Mouse (Mus musculus) limb, embryonic 14.5 days (tissue): ENCODE measurements around the gene Isoc2a. TPM values are rescaled to one million over a fixed set of nuclear protein-coding genes. Genes with fewer than 3 reads are reported as not detected.

Experiments used
- ATAC-seq: fragments of 200-750 bp; cut with Nextera tagmentation; 2 replicates; pipeline ENCODE4 v1.8.0; 2017; ENCODE audit warnings: low read depth, moderate number of reproducible peaks, moderate TSS enrichment; ENCODE audit not compliant: low FRiP score
- DNase-seq: peaks from one replicate; pipeline ENCODE4 v3.0.0-alpha.2; 2015; ENCODE audit warnings: low spot score
- H3K27ac ChIP-seq: fragments of 300-500 bp; sonication (generic); replicated peaks from 2 replicates; pipeline ENCODE4 v1.5.1; 2014; ENCODE audit warnings: low read depth, mild to moderate bottlenecking, low read length, moderate library complexity, mixed read lengths
- H3K27me3 ChIP-seq: fragments of 300-500 bp; sonication (generic); 2 replicates; pipeline ENCODE4 v1.6.1; 2014; ENCODE audit warnings: low read length, mixed read lengths; ENCODE audit not compliant: control insufficient read depth, insufficient read depth
- H3K36me3 ChIP-seq: fragments of 300-500 bp; sonication (generic); 2 replicates; pipeline ENCODE4 v1.6.1; 2014; ENCODE audit warnings: mild to moderate bottlenecking, low read length, moderate library complexity, mixed read lengths; ENCODE audit not compliant: control insufficient read depth, insufficient read depth
- H3K4me1 ChIP-seq: fragments of 300-500 bp; sonication (generic); 2 replicates; pipeline ENCODE4 v1.6.1; 2014; ENCODE audit warnings: antibody characterized with exemption, low read length, mixed read lengths; ENCODE audit not compliant: control insufficient read depth, insufficient read depth
- H3K4me2 ChIP-seq: fragments of 300-500 bp; sonication (generic); replicated peaks from 2 replicates; pipeline ENCODE4 v1.6.1; 2014; ENCODE audit warnings: low read depth, mild to moderate bottlenecking, low read length, moderate library complexity; ENCODE audit not compliant: severe bottlenecking
- H3K4me3 ChIP-seq: fragments of 300-500 bp; sonication (generic); replicated peaks from 2 replicates; pipeline ENCODE4 v1.5.1; 2014; ENCODE audit warnings: low read length
- H3K9ac ChIP-seq: fragments of 300-500 bp; sonication (generic); 2 replicates; pipeline ENCODE4 v1.6.1; 2014; ENCODE audit warnings: mild to moderate bottlenecking, low read depth, low read length, moderate library complexity; ENCODE audit not compliant: severe bottlenecking
- H3K9me3 ChIP-seq: fragments of 300-500 bp; sonication (generic); 2 replicates; pipeline ENCODE4 v1.6.1; 2016; ENCODE audit warnings: low read length; ENCODE audit not compliant: control insufficient read depth
- POLR2A ChIP-seq: fragments of 200-500 bp; IDR thresholded peaks from 2 replicates; pipeline ENCODE4 v1.8.0; 2012; ENCODE audit warnings: inconsistent platforms, mild to moderate bottlenecking, moderate library complexity, borderline replicate concordance; ENCODE audit not compliant: insufficient read depth, insufficient read length; ENCODE audit errors: extremely low read depth
- WGBS: fragments of 180-500 bp; shearing (Covaris S2); extraction: QIAGEN DNeasy Blood & Tissue Kit; methylation state at CpG from one replicate; pipeline ENCODE4 v1.1.7; 2014; 5-methylcytosine and 5-hydroxymethylcytosine counted together
- polyA plus RNA-seq, 2 experiments: library from polyadenylated mRNA; depleted of rRNA in 1 of 2; stranded (reverse) in 1 of 2; unstranded in 1 of 2; fragments of >200 nt; fragmentation: Nextera tagmentation in 1 of 2; extraction: Ambion mirVana in 1 of 2; gene quantifications; 2 replicates each; pipeline versions ENCODE4 v1.2.1 to v1.2.3; 2012 to 2014

The Isoc2a gene
- polyA plus RNA-seq, 2 experiments = 1.1 to 13.6 TPM

DNA sequence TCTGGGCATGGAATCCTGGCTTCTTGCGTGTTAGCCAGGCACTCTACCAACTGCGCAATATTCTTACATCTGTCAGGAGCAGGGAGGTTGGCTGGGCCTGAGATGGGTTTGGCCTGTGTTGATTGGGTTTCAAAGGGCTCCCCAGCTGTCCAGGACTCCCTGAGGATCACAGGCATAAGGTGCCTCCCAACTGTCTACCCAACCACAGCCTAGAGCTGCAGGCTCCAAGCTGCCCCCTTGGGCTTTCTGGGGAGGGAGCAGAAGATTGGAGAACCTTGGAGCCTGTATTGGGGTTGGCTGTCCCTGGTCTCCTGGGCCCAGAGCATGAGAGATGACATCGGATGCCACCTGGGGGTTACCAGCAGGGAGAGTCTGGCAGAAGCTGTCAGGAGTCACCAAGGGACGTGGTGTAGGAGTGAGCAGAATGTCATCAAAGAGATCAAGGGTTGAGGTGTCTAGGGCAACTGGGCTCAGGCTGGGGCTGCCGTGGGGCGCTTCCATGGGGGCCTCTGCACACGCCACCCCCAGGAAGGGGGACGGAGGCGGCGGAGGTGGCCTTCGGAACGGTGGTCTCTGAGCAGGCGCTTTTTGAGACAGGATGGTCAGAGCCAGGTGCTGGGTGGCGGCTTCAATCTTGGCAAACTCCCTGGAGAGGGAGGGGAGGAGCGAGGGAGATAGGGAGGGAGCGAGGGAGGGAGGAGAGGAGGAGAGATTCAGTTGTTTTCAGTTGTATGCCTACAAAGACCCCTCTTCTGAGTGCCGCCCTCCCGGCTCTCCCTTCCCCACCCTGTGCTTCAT is 22.1 kb downstream of the Isoc2a start:
- H3K4me1 ChIP-seq = no peaks in the 10 kb centered on the region
- WGBS = 17% methylated on average over 16 of the region's 18 CpGs
- no peak for DNase-seq
- TF ChIP-seq POLR2A = no peak
- H3K27me3 ChIP-seq = peaks cover 6% of the 10 kb centered on the region; the same call in 1 of the 2 replicates
- peak overlapping the region; percentile 39 for H3K4me2 ChIP-seq
- peak overlapping the region; percentile 40 for H3K9ac ChIP-seq
- H3K27ac ChIP-seq = no peak overlapping the region
- H3K36me3 ChIP-seq = no peaks in the 10 kb centered on the region
- peak overlapping the region; percentile 27 for H3K4me3 ChIP-seq
- no peaks in the 10 kb centered on the region for H3K9me3 ChIP-seq
- ATAC-seq = peak; percentile 24

DNA sequence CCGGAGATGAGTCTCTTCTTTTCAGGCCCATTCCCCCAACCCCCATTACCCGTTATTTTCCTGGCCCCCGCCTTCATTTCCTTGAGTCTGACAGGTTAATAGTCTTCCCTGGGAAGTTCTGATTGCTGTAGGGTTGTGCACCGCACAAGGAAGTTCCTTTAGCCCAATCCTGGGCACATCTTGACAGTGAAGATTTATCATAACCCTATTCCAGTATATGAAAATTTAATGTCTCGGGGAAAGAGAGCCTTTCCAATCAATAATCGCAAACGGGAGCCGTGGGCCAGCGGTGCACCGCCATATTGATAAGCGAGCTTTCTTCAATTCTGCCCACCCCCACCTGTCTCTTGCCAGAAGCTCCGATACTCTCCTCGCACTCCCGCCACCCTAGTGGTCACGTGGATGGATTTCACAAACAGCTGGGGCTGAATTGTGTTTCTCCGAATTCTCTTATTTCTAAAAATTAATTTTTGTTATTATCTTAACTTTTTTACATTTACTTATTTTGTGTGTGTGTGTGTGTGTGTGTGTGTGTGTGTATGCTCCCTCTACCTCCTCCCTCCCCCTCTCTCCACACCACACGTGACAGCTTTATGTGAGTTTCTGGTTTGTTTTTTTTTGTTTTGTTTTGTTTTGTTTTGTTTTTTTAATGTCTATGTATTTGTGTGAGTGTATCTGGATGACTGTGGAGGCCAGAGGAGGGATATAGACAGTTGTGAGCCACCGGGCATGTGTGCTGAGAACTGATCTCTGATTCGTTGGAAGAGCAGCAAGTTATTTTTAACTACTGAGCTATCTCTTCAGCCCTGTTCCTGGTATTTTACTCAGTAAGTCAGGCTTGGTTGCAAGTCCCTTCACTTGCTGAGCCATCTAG is 22.9 kb downstream of the Isoc2a start:
- ATAC-seq (peak; percentile 58; the same call in 1 of the 2 replicates), DNase-seq (no peak)
- Histone ChIP-seq H3K9me3 (no peaks in the 10 kb centered on the region), H3K4me2 (peak overlapping the region; percentile 39), H3K27me3 (peaks cover 6% of the 10 kb centered on the region; the same call in 1 of the 2 replicates), H3K27ac (no peak overlapping the region), H3K4me3 (peak overlapping the region; percentile 27), H3K4me1 (no peaks in the 10 kb centered on the region), H3K36me3 (no peaks in the 10 kb centered on the region), H3K9ac (peak overlapping the region; percentile 40; the same call in 1 of the 2 replicates)
- no peak for TF ChIP-seq POLR2A
- 7% methylated on average over 19 of the region's 19 CpGs for WGBS

DNA sequence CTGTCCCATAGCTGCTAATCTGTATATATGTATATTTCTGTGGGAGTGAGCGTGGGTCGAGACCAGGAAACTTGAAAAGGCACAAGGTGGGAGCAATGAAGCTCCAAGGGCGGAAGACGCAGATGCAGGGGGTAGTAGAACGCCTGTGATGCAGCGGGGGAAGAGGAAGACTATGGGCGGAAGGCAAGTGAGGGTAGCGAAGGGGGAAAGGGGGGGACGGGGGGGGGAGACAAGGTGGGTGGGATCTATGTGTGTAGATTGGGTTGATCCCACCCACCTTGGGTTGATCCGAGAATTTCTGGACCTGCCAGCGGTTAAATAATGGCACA is 23.5 kb downstream of the Isoc2a start:
- 36% methylated on average over 11 of the region's 11 CpGs for WGBS
- ATAC-seq = no peak
- no peak overlapping the region for H3K9ac ChIP-seq
- 0 out of 2 replicates have a peak overlapping the region, but pooled peaks have one; percentile 27 for H3K4me3 ChIP-seq
- no peak for TF ChIP-seq POLR2A
- H3K36me3 ChIP-seq = no peaks in the 10 kb centered on the region
- peaks cover 6% of the 10 kb centered on the region; the same call in 1 of the 2 replicates for H3K27me3 ChIP-seq
- H3K4me2 ChIP-seq = peak overlapping the region; percentile 39; the same call in 1 of the 2 replicates
- no peaks in the 10 kb centered on the region for H3K4me1 ChIP-seq
- H3K9me3 ChIP-seq = no peaks in the 10 kb centered on the region
- DNase-seq = no peak
- H3K27ac ChIP-seq = no peak overlapping the region

DNA sequence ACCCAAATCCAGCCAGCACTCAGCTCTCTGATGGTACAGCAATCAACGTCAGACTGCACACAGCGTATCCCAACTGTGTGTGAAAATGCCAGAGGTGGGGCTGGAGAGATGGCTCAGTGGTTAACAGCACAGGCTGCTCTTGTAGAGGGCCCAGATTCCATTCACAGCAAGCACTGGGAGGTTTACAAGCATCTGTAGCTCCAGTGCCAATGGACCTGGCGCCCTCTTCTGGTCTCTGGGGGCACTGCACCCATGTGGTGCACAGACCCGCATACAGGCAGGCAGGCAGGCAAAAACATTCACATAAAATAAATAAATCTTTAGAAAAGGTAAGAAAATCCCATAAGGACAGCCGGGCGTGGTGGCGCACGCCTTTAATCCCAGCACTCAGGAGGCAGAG is 24.2 kb downstream of the Isoc2a start:
- Histone ChIP-seq H3K36me3 (no peaks in the 10 kb centered on the region), H3K27ac (no peak overlapping the region), H3K4me2 (no peak overlapping the region), H3K9ac (no peak overlapping the region), H3K9me3 (no peaks in the 10 kb centered on the region), H3K4me3 (no peak overlapping the region), H3K27me3 (peaks cover 6% of the 10 kb centered on the region; the same call in 1 of the 2 replicates), H3K4me1 (no peaks in the 10 kb centered on the region)
- TF ChIP-seq POLR2A = no peak
- ATAC-seq (no peak), DNase-seq (no peak)
- 48% methylated on average over 8 of the region's 8 CpGs for WGBS

DNA sequence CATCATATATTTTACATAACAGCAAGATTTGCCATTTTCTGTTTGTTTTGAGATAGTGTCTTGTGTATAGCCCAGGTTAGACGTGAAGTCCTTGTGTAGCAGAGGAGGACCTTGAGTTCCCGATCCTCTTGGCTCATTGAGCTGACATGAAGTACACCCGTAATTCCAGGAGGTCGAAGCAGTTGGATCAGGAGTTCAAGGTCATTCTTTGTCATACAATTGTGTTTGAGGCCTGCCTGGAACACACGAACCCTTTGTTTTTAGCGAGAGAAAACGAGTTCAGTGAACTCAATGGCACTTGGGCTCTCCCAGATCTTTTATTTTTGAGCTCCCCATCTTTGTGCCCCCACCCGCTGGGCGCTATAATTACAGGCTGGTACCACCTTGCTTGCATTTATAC is 25.5 kb downstream of the Isoc2a start:
- Histone ChIP-seq H3K4me3 (no peak overlapping the region), H3K4me2 (no peak overlapping the region), H3K36me3 (no peaks in the 10 kb centered on the region), H3K27me3 (peaks cover 6% of the 10 kb centered on the region; the same call in 1 of the 2 replicates), H3K4me1 (no peaks in the 10 kb centered on the region), H3K9me3 (no peaks in the 10 kb centered on the region), H3K9ac (no peak overlapping the region), H3K27ac (no peak overlapping the region)
- ATAC-seq (no peak), DNase-seq (no peak)
- WGBS = 87% methylated on average over 9 of the region's 9 CpGs
- no peak for TF ChIP-seq POLR2A
